Mouse (Mus musculus) lung, adult 2 months (tissue): ENCODE measurements around the gene Hcrt. TPM values are rescaled to one million over a fixed set of nuclear protein-coding genes. Genes with fewer than 3 reads are reported as not detected.

Experiments
- DNase-seq: peaks from one replicate; pipeline ENCODE4 v3.0.0; 2022
- H3K4me1 ChIP-seq: fragments of 200-500 bp; 2 replicates; pipeline ENCODE4 v1.6.1; 2011; ENCODE audit warnings: low read length; ENCODE audit not compliant: control insufficient read depth, insufficient read depth
- H3K4me3 ChIP-seq: fragments of 200-500 bp; replicated peaks from 2 replicates; pipeline ENCODE3; 2011; ENCODE audit warnings: low read depth, mild to moderate bottlenecking, control low read depth, low read length; ENCODE audit errors: extremely low read depth
- CTCF ChIP-seq: fragments of 200-500 bp; IDR thresholded peaks from 2 replicates; pipeline ENCODE4 v1.5.1; 2011; ENCODE audit warnings: mild to moderate bottlenecking, low read length, control low read depth; ENCODE audit not compliant: insufficient read depth
- POLR2A ChIP-seq: fragments of 200-500 bp; IDR thresholded peaks from 2 replicates; pipeline ENCODE4 v1.6.1; 2011; ENCODE audit warnings: low read depth, mild to moderate bottlenecking, control low read depth, low read length, borderline replicate concordance; ENCODE audit errors: extremely low read depth
- WGBS: fragments of 180-500 bp; shearing (Covaris S2); methylation state at CpG from one replicate; pipeline ENCODE4 v1.1.7; 2018; 5-methylcytosine and 5-hydroxymethylcytosine counted together
- polyA plus RNA-seq: library from polyadenylated mRNA; depleted of rRNA; stranded (reverse); fragments of >200 nt; gene quantifications from 2 replicates; pipeline ENCODE4 v1.2.3, GENCODE M21; 2012; rRNA removed

The Hcrt gene
- polyA plus RNA-seq, result not detected in 2 replicates

DNA sequence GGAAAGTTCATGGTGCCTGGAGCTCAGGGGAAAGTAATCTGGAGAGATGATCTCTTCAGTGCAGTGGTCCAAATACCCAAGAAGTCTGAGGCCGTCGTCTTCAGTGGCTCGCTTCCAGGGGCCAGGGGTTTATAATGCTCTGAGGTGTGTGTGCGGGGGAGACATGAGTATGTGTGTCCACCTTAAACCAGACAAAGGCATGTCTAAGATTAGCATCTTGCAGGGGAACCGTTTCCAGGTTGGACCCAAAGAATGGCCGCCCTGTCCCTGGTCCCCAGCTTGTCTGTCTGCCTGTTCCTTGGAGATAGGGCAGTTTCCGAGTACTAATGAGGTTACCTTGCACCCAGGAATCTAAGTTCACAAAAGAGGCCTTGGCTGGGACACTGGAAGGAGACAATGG lies at the start of gene Hcrt:
Hcrt (minus strand) TSS at position 101 of the 400 bp plus-strand sequence.
- no peak for DNase-seq
- Histone ChIP-seq H3K4me3 (peak within 1 kb of the TSS; percentile 41), H3K4me1 (no peaks in the 10 kb centered on the region)
- no peak for TF ChIP-seq POLR2A
- no peak for TF ChIP-seq CTCF
- WGBS, result 91% methylated on average over 7 of the region's 7 CpGs

DNA sequence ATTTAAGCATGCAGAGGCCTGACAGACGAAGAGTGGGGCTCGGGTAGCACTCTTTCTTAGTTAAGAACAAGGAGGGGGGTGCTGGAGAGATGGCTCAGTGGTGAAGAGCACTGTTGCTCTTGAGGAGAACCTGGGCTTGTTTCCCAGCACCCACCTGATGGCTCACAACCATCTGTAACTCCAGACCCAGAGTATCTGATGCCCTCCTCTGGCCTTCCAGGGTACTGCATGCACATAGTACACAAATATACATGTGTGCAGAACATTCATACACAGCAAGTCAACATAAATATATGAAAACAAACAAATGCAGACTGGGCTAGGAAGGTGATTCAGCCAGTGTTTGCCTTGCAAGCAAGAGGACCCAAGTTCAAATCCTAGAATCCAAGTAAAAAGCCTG lies 48.4 kb upstream of the Hcrt start:
- WGBS, result 91% methylated on average over 2 of the region's 2 CpGs
- TF ChIP-seq POLR2A (no peak), CTCF (0 out of 2 replicates have a peak, but pooled peaks have one; percentile 6)
- no peak for DNase-seq
- no peak overlapping the region for H3K4me3 ChIP-seq
- peaks cover 9% of the 10 kb centered on the region for H3K4me1 ChIP-seq

- TF ChIP-seq POLR2A (no peak), CTCF (no peak)
- no peak overlapping the region for H3K4me3 ChIP-seq
- no peak for DNase-seq
- WGBS, result 78% methylated on average over 9 of the region's 9 CpGs
- H3K4me1 ChIP-seq, result peaks cover 4% of the 10 kb centered on the region
Measured at GRCm38 (mm10) chr11:100810516-100810915, 47.8 kb upstream of the Hcrt start.

- WGBS, result 63% methylated on average over 20 of the region's 20 CpGs
- TF ChIP-seq POLR2A, result no peak
- no peak for TF ChIP-seq CTCF
- no peaks in the 10 kb centered on the region for H3K4me1 ChIP-seq
- no peak overlapping the region for H3K4me3 ChIP-seq
- no peak for DNase-seq
Measured at GRCm38 (mm10) chr11:100806380-100807305, 43.9 kb upstream of the Hcrt start.

- WGBS, result 65% methylated on average over 7 of the region's 7 CpGs
Measured at GRCm38 (mm10) chr11:100805535-100805934, 42.8 kb upstream of the Hcrt start.

GRCm38 (mm10) chr11:100804409-100804808 lies 41.7 kb upstream of the Hcrt start:
- H3K4me1 ChIP-seq, result no peaks in the 10 kb centered on the region
- no peak for DNase-seq
- no peak overlapping the region for H3K4me3 ChIP-seq
- 82% methylated on average over 10 of the region's 10 CpGs for WGBS
- no peak for TF ChIP-seq POLR2A
- TF ChIP-seq CTCF, result no peak

More at GRCm38 (mm10) chr11:100805535-100805934, 42.8 kb upstream of the Hcrt start:
- Histone ChIP-seq H3K4me1 (no peaks in the 10 kb centered on the region), H3K4me3 (no peak overlapping the region)
- TF ChIP-seq POLR2A (no peak), CTCF (no peak)
- DNase-seq, result no peak

- TF ChIP-seq POLR2A (no peak), CTCF (no peak)
- WGBS, result 83% methylated on average over 5 of the region's 5 CpGs
- no peaks in the 10 kb centered on the region for H3K4me1 ChIP-seq
- no peak overlapping the region for H3K4me3 ChIP-seq
- no peak for DNase-seq
Measured at GRCm38 (mm10) chr11:100799426-100799825, 36.7 kb upstream of the Hcrt start.

DNA sequence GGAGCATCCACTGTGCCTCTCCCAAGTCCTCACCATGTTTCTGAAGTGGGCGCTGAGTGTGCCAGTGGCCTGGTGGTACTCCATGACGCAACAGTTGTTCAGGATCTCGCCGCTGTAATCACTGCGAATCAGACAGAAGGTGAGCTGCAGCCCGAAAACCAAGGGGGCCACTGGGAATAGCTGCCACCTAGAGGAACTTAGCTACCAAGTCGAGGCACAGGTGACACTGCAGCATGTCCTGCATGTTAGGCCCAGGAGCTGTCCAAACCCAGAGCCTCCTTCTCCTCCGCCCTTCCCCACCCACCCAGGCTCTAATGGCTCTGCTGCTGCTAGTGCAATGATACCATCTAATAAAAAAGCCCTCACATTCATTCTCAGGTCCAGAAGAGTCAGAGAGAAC lies 33.9 kb upstream of the Hcrt start:
- Histone ChIP-seq H3K4me3 (no peak overlapping the region), H3K4me1 (peaks cover 2% of the 10 kb centered on the region; the same call in 1 of the 2 replicates)
- DNase-seq, result no peak
- 79% methylated on average over 8 of the region's 8 CpGs for WGBS
- TF ChIP-seq POLR2A (no peak), CTCF (no peak)

- Histone ChIP-seq H3K4me3 (no peak overlapping the region), H3K4me1 (peaks cover 3% of the 10 kb centered on the region; the same call in 1 of the 2 replicates)
- 92% methylated on average over 2 of the region's 2 CpGs for WGBS
- TF ChIP-seq CTCF (no peak), POLR2A (no peak)
- no peak for DNase-seq
Measured at GRCm38 (mm10) chr11:100795386-100795785, 32.7 kb upstream of the Hcrt start.
